Mouse (Mus musculus) olfactory bulb, adult 2 months (tissue): ENCODE results near the gene Shc3.

Experiments used
- CTCF ChIP-seq: fragments of 200-500 bp; IDR thresholded peaks from 2 replicates; pipeline ENCODE4 v1.5.1; 2012; ENCODE audit warnings: low read depth, mild to moderate bottlenecking, low read length, moderate library complexity; ENCODE audit not compliant: insufficient read depth
- POLR2A ChIP-seq: fragments of 200-500 bp; IDR thresholded peaks from 2 replicates; pipeline ENCODE4 v1.6.1; 2012; ENCODE audit warnings: mild to moderate bottlenecking, low read depth, low read length, moderate library complexity; ENCODE audit not compliant: insufficient read depth

DNA sequence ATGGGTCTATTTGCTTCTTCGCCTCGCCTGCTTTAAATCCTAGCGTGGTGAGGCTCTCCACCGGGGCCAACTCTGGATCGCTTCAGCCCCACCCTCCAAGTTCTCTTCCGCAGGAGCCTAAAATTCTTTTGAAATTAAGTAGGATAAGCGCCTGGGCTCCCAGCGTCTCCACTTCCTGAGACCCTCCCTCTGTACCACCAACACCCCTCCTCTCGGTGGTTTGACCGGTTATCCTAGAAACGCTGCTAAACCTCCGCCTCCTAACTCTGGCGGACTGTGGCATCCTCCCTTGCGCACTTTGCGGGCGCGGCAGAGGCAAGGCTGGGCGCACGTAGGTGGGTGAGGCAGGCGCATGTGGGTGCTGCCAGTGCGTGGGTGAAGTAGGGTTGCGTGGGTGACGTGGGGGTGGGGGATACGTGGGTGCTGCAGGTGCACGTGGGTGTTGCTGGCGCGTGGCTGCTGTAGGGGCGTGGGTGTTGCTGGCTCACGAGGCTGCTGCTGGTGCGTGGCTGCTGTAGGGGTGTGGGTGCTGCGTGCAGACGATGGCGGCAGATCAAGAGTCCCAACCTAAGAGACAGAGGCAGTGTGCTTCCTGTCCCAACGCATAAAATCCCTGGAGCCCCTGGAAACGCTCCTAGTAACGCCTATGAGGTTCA is 25.6 kb upstream of the Shc3 start:
- no peak for TF ChIP-seq POLR2A
- TF ChIP-seq CTCF, result no peak
